Mouse (Mus musculus): ENCODE data around the gene 5730522E02Rik. TPM values are rescaled to one million over a fixed set of nuclear protein-coding genes. Genes with fewer than 3 reads are reported as not detected.

Gene 5730522E02Rik
- polyA plus RNA-seq, 1 experiment = 0.25 TPM

GRCm38 (mm10) chr11:26128385-26128784, 82.2 kb downstream of the 5730522E02Rik start:
- H3K4me3 ChIP-seq (ENCODE audit: control insufficient read depth, low read depth, low read length) = no peak overlapping the region

DNA sequence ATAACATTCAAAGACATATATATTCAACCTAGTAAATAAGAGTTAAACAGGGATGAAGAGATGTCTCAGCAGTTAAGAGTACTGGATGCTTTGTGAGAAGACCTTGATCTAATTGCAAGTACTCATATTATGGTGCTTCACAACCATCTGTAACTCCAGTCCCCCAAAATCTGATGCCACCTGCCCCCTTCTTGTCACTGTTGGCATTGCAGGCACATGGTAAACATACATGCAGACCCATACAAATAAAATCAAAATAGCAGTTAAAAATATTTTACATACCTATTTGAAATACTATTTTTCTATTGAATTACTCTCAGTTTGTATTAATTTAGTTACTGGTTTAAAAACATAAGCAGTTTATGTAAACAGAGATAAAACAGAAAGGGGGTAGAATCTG, 84.6 kb downstream of the 5730522E02Rik start:
- H3K27me3 ChIP-seq (ENCODE audit: control insufficient read depth, insufficient read depth, low read length) = no peaks in the 10 kb centered on the region
- H3K27ac ChIP-seq (ENCODE audit: control insufficient read depth, insufficient read depth, low read depth, low read length) = no peak overlapping the region
- H3K36me3 ChIP-seq (ENCODE audit: control insufficient read depth, insufficient read depth, low read length) = no peaks in the 10 kb centered on the region
- TF ChIP-seq POLR2A (IDR thresholded peaks at IDR 0.05; ENCODE audit: control insufficient read depth, low read depth, low read length) (no peak), CTCF (IDR thresholded peaks at IDR 0.05; ENCODE audit: control insufficient read depth, insufficient read depth, insufficient replicate concordance, low read depth, low read length) (no peak)
- H3K4me1 ChIP-seq (ENCODE audit: control insufficient read depth, insufficient read depth, low read length) = no peaks in the 10 kb centered on the region
- H3K4me3 ChIP-seq (ENCODE audit: control insufficient read depth, low read depth, low read length) = no peak overlapping the region

More at GRCm38 (mm10) chr11:26128385-26128784, 82.2 kb downstream of the 5730522E02Rik start:
- no peaks in the 10 kb centered on the region for H3K4me1 ChIP-seq (ENCODE audit: control insufficient read depth, insufficient read depth, low read length)
- TF ChIP-seq CTCF (IDR thresholded peaks at IDR 0.05; ENCODE audit: control insufficient read depth, insufficient read depth, insufficient replicate concordance, low read depth, low read length) (no peak), POLR2A (IDR thresholded peaks at IDR 0.05; ENCODE audit: control insufficient read depth, low read depth, low read length) (no peak)
- H3K27ac ChIP-seq (ENCODE audit: control insufficient read depth, insufficient read depth, low read depth, low read length) = no peak overlapping the region
- no peaks in the 10 kb centered on the region for H3K36me3 ChIP-seq (ENCODE audit: control insufficient read depth, insufficient read depth, low read length)
- no peaks in the 10 kb centered on the region for H3K27me3 ChIP-seq (ENCODE audit: control insufficient read depth, insufficient read depth, low read length)

DNA sequence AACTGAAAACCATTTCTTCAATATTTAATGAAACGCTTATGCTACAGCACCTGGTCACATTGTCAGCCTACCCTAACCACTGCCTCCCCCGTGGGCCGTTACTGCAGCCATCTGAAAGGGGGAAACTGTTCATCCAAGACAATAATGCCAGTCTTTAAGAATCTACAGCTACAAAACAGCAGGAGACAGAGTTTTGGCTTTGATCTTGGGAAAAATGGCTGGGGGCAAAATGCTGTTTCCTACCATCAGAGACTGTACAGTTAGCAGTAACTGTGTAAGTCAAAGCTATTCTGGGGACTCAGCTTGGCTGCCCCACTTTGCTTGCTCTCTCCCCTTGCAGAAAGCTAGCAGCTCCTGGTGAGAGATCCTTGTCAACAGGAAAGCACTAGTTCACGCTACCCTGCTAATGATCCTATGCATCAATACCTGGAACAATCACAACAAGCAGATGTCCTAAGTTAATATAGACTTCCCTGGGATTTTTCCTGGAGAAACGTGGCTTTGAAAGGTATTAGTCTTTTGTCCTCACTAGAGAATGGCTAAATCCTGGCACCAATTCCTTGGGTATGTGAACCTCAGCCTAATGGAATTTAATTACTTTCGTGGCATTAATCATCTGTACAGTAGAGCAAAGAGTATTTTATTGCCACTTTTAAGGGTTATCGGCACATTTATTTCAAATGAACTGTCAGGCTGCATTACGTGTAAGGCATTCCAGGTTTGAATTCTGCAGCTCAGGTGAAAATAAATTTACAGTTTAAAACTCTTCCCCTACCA, 89.6 kb downstream of the 5730522E02Rik start:
- Histone ChIP-seq H3K27ac (ENCODE audit: control insufficient read depth, insufficient read depth, low read depth, low read length) (no peak overlapping the region), H3K36me3 (ENCODE audit: control insufficient read depth, insufficient read depth, low read length) (no peaks in the 10 kb centered on the region), H3K4me1 (ENCODE audit: control insufficient read depth, insufficient read depth, low read length) (no peaks in the 10 kb centered on the region), H3K27me3 (ENCODE audit: control insufficient read depth, insufficient read depth, low read length) (no peaks in the 10 kb centered on the region), H3K4me3 (ENCODE audit: control insufficient read depth, low read depth, low read length) (no peak overlapping the region)
- TF ChIP-seq CTCF (IDR thresholded peaks at IDR 0.05; ENCODE audit: control insufficient read depth, insufficient read depth, insufficient replicate concordance, low read depth, low read length) (no peak), POLR2A (IDR thresholded peaks at IDR 0.05; ENCODE audit: control insufficient read depth, low read depth, low read length) (no peak)

DNA sequence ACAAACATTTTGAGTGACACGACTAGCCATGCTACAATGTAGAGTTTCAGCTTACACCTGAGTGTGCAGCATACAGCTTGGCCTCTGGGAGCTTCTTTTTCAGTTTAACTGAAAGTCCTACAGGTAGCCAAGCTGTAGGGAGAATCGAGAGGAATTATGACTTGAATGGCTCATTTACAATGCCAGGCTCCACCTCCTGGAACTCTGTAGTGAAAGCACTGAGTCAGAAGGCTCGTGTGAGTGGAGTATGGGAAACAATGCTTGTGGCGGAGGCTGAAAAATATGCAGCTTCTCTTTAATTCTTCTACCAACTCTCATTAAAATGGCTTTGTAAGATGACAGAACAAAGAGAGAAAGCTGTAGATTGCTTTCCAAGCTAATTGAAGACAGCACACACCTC, 92.9 kb downstream of the 5730522E02Rik start:
- Histone ChIP-seq H3K36me3 (ENCODE audit: control insufficient read depth, insufficient read depth, low read length) (no peaks in the 10 kb centered on the region), H3K4me1 (ENCODE audit: control insufficient read depth, insufficient read depth, low read length) (no peaks in the 10 kb centered on the region), H3K27ac (ENCODE audit: control insufficient read depth, insufficient read depth, low read depth, low read length) (no peak overlapping the region), H3K4me3 (ENCODE audit: control insufficient read depth, low read depth, low read length) (no peak overlapping the region), H3K27me3 (ENCODE audit: control insufficient read depth, insufficient read depth, low read length) (no peaks in the 10 kb centered on the region)
- TF ChIP-seq POLR2A (IDR thresholded peaks at IDR 0.05; ENCODE audit: control insufficient read depth, low read depth, low read length) = no peak
- TF ChIP-seq CTCF (IDR thresholded peaks at IDR 0.05; ENCODE audit: control insufficient read depth, insufficient read depth, insufficient replicate concordance, low read depth, low read length) = no peak

DNA sequence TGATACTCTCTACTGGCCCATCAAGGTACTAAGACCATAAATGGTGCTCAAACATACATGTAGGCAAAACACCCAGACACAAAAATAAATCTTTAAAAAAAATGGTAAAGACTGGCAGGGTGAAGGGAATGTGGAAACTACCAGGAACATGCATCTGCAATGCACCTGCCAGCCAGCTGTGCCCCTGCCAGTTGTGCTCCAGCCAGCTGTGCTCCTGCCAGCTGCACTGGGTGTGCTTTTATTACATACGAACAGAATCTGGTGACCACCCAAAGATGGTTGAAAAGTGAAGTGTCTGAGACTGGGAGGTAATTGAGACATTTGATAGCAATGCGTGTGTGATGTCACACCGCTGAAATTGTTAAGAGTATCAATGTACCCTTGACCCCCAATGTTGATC, 98.4 kb downstream of the 5730522E02Rik start:
- no peaks in the 10 kb centered on the region for H3K36me3 ChIP-seq (ENCODE audit: control insufficient read depth, insufficient read depth, low read length)

DNA sequence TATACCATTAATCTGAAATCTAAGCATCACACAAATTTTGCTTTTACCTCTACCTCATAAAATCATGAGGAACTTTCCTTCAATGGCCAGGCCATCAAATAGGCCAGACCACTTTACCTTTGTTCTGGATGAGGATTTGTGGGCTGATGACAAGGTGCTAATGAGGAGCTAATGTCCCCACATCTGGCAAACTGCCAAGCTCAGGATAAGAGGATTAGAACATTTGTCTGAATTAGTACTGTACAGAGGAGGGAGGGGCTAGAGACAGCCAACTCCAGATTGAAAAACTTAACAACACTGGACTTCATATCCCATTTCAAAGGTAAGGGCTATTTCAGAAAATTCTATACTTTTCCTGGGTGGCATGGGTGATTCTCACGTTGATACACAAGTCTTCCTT, 101.9 kb downstream of the 5730522E02Rik start:
- Histone ChIP-seq H3K27ac (ENCODE audit: control insufficient read depth, insufficient read depth, low read depth, low read length) (no peak overlapping the region), H3K36me3 (ENCODE audit: control insufficient read depth, insufficient read depth, low read length) (no peaks in the 10 kb centered on the region), H3K4me1 (ENCODE audit: control insufficient read depth, insufficient read depth, low read length) (no peaks in the 10 kb centered on the region), H3K4me3 (ENCODE audit: control insufficient read depth, low read depth, low read length) (no peak overlapping the region), H3K27me3 (ENCODE audit: control insufficient read depth, insufficient read depth, low read length) (no peaks in the 10 kb centered on the region)
- no peak for TF ChIP-seq POLR2A (IDR thresholded peaks at IDR 0.05; ENCODE audit: control insufficient read depth, low read depth, low read length)
- no peak for TF ChIP-seq CTCF (IDR thresholded peaks at IDR 0.05; ENCODE audit: control insufficient read depth, insufficient read depth, insufficient replicate concordance, low read depth, low read length)

More for the DNA sequence above, 98.4 kb downstream of the 5730522E02Rik start:
- Histone ChIP-seq H3K4me1 (ENCODE audit: control insufficient read depth, insufficient read depth, low read length) (no peaks in the 10 kb centered on the region), H3K4me3 (ENCODE audit: control insufficient read depth, low read depth, low read length) (no peak overlapping the region), H3K27ac (ENCODE audit: control insufficient read depth, insufficient read depth, low read depth, low read length) (no peak overlapping the region), H3K27me3 (ENCODE audit: control insufficient read depth, insufficient read depth, low read length) (no peaks in the 10 kb centered on the region)
- TF ChIP-seq CTCF (IDR thresholded peaks at IDR 0.05; ENCODE audit: control insufficient read depth, insufficient read depth, insufficient replicate concordance, low read depth, low read length) = no peak
- TF ChIP-seq POLR2A (IDR thresholded peaks at IDR 0.05; ENCODE audit: control insufficient read depth, low read depth, low read length) = no peak

DNA sequence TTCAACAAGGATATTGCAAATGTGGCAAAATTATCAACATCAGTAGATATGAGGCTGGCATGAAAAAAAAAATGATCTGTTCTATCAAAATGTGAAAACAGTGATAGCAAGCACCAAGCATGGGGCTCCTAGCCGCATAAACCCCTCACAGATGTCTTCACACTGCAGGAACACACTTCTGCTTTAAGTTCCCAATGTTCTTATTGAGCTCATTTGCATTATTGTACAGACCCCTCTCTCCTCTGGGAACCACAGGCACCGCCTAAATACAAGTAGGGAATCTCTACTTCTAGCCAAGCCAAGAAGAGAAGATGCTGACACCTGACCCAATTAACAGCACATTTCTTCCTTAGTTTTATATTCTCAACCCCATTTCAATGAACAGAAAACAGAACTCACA, 105.9 kb downstream of the 5730522E02Rik start:
- no peak overlapping the region for H3K27ac ChIP-seq (ENCODE audit: control insufficient read depth, insufficient read depth, low read depth, low read length)
- no peaks in the 10 kb centered on the region for H3K36me3 ChIP-seq (ENCODE audit: control insufficient read depth, insufficient read depth, low read length)
- H3K4me3 ChIP-seq (ENCODE audit: control insufficient read depth, low read depth, low read length) = no peak overlapping the region
- no peak for TF ChIP-seq CTCF (IDR thresholded peaks at IDR 0.05; ENCODE audit: control insufficient read depth, insufficient read depth, insufficient replicate concordance, low read depth, low read length)
- no peak for TF ChIP-seq POLR2A (IDR thresholded peaks at IDR 0.05; ENCODE audit: control insufficient read depth, low read depth, low read length)
- no peaks in the 10 kb centered on the region for H3K27me3 ChIP-seq (ENCODE audit: control insufficient read depth, insufficient read depth, low read length)
- no peaks in the 10 kb centered on the region for H3K4me1 ChIP-seq (ENCODE audit: control insufficient read depth, insufficient read depth, low read length)
